Mouse (Mus musculus) MEL (cell line): ENCODE results near the gene Hs3st6. TPM values are rescaled to one million over a fixed set of nuclear protein-coding genes. Genes with fewer than 3 reads are reported as not detected.

Experiments used
- DNase-seq: peaks from one replicate; pipeline ENCODE4 v3.0.0; 2011; ENCODE audit warnings: low read depth, low spot score
- H3K27ac ChIP-seq: 2 replicates; pipeline ENCODE4 v1.5.1; 2012; ENCODE audit warnings: low read depth, mild to moderate bottlenecking, control low read depth, low read length, moderate library complexity; ENCODE audit not compliant: control insufficient read depth
- H3K27me3 ChIP-seq, 2 experiments: fragments of 150-350 bp in 1 of 2; sonication (generic) in 1 of 2; 2 replicates each; pipeline ENCODE4 v1.6.1; 2012; ENCODE audit warnings: low read length in 2 of 2, mild to moderate bottlenecking in 2 of 2, improper control_type of control experiment in 1 of 2, moderate library complexity in 1 of 2; ENCODE audit not compliant: insufficient read depth in 2 of 2, control insufficient read depth in 1 of 2
- H3K36me3 ChIP-seq, 2 experiments: 2 replicates each; pipeline ENCODE4 v1.6.1; 2012 to 2014; ENCODE audit warnings: low read length in 2 of 2, improper control_type of control experiment in 1 of 2, inconsistent platforms in 1 of 2, mild to moderate bottlenecking in 1 of 2; ENCODE audit not compliant: insufficient read depth in 2 of 2, control insufficient read depth in 1 of 2
- H3K4me1 ChIP-seq, 2 experiments: fragments of 150-350 bp in 1 of 2; sonication (generic) in 1 of 2; 2 replicates each; pipeline ENCODE4 v1.6.1; 2012; ENCODE audit warnings: low read length in 2 of 2, improper control_type of control experiment in 1 of 2, mild to moderate bottlenecking in 1 of 2; ENCODE audit not compliant: insufficient read depth in 2 of 2, control insufficient read depth in 1 of 2
- H3K4me3 ChIP-seq, 2 experiments: fragments of 150-350 bp in 1 of 2; sonication (generic) in 1 of 2; 2 replicates each; pipeline ENCODE4 v1.5.1; 2012; ENCODE audit warnings: low read depth in 2 of 2, low read length in 2 of 2, mild to moderate bottlenecking in 2 of 2, moderate library complexity in 2 of 2, control low read depth in 1 of 2, improper control_type of control experiment in 1 of 2; ENCODE audit not compliant: control insufficient read depth in 1 of 2, insufficient read depth in 1 of 2
- H3K79me2 ChIP-seq: 2 replicates; pipeline ENCODE4 v1.6.1; 2012; ENCODE audit warnings: mild to moderate bottlenecking, low read length, moderate library complexity; ENCODE audit not compliant: control insufficient read depth, poor library complexity, insufficient read depth
- H3K9ac ChIP-seq: 2 replicates; pipeline ENCODE4 v1.6.1; 2012; ENCODE audit warnings: low read depth, mild to moderate bottlenecking, control low read depth, low read length, moderate library complexity; ENCODE audit not compliant: control insufficient read depth, poor library complexity, severe bottlenecking
- H3K9me3 ChIP-seq: fragments of 150-350 bp; sonication (generic); replicated peaks from 2 replicates; pipeline ENCODE4 v1.6.1; 2012; ENCODE audit warnings: mild to moderate bottlenecking, low read length, improper control_type of control experiment, moderate library complexity; ENCODE audit not compliant: insufficient read depth
- BHLHE40 ChIP-seq: IDR thresholded peaks from 2 replicates; pipeline ENCODE4 v1.6.1; 2012; ENCODE audit warnings: low read depth, mild to moderate bottlenecking, inconsistent platforms, low read length, improper control_type of control experiment, borderline replicate concordance
- CHD1 ChIP-seq: IDR thresholded peaks from 2 replicates; pipeline ENCODE4 v1.6.1; 2012; ENCODE audit warnings: low read depth, mild to moderate bottlenecking, inconsistent platforms, low read length, improper control_type of control experiment
- CHD2 ChIP-seq: IDR thresholded peaks from 2 replicates; pipeline ENCODE4 v1.6.1; 2011; ENCODE audit warnings: low read length, improper control_type of control experiment
- CTCF ChIP-seq, 3 experiments: IDR thresholded peaks in 2 of 3; conservative IDR thresholded peaks in 1 of 3; 2 replicates each; pipeline ENCODE4 v1.5.1; 2011 to 2012; ENCODE audit warnings: low read length in 3 of 3, low read depth in 2 of 3, mild to moderate bottlenecking in 2 of 3, improper control_type of control experiment in 1 of 3, inconsistent platforms in 1 of 3, mixed read lengths in 1 of 3, moderate library complexity in 1 of 3; ENCODE audit not compliant: control insufficient read depth in 1 of 3, insufficient read depth in 1 of 3, poor library complexity in 1 of 3, severe bottlenecking in 1 of 3
- E2F4 ChIP-seq: IDR thresholded peaks from 2 replicates; pipeline ENCODE4 v1.6.1; 2011; ENCODE audit warnings: low read depth, low read length, improper control_type of control experiment, borderline replicate concordance
- ELF1 ChIP-seq: IDR thresholded peaks from 2 replicates; pipeline ENCODE4 v1.6.1; 2014; ENCODE audit warnings: low read depth, mild to moderate bottlenecking, inconsistent platforms, low read length, improper control_type of control experiment, moderate library complexity
- ETS1 ChIP-seq: IDR thresholded peaks from 2 replicates; pipeline ENCODE4 v1.6.1; 2012; ENCODE audit warnings: low read depth, mild to moderate bottlenecking, inconsistent platforms, low read length, improper control_type of control experiment, moderate library complexity
- GABPA ChIP-seq: IDR thresholded peaks from 2 replicates; pipeline ENCODE4 v1.6.1; 2012; ENCODE audit warnings: low read depth, mild to moderate bottlenecking, inconsistent platforms, low read length, improper control_type of control experiment, moderate library complexity
- GATA1 ChIP-seq: IDR thresholded peaks from 2 replicates; pipeline ENCODE4 v1.6.1; 2011; ENCODE audit warnings: low read depth, low read length, improper control_type of control experiment
- HCFC1 ChIP-seq: IDR thresholded peaks from 2 replicates; pipeline ENCODE4 v1.6.1; 2012; ENCODE audit warnings: low read depth, mild to moderate bottlenecking, inconsistent platforms, low read length, improper control_type of control experiment, moderate library complexity
- JUND ChIP-seq: IDR thresholded peaks from 2 replicates; pipeline ENCODE4 v1.6.1; 2011; ENCODE audit warnings: low read depth, mild to moderate bottlenecking, improper control_type of control experiment, low read length
- KAT2A ChIP-seq: conservative IDR thresholded peaks from 2 replicates; pipeline ENCODE4 v1.6.1; 2012; ENCODE audit warnings: low read depth, low read length, improper control_type of control experiment, inconsistent platforms
- MAFK ChIP-seq: IDR thresholded peaks from 2 replicates; pipeline ENCODE4 v1.6.1; 2011; ENCODE audit warnings: low read depth, mild to moderate bottlenecking, low read length, improper control_type of control experiment, borderline replicate concordance
- MAZ ChIP-seq: IDR thresholded peaks from 2 replicates; pipeline ENCODE4 v1.6.1; 2012; ENCODE audit warnings: low read depth, mild to moderate bottlenecking, inconsistent platforms, low read length, improper control_type of control experiment
- MEF2A ChIP-seq: IDR thresholded peaks from 2 replicates; pipeline ENCODE4 v1.6.1; 2014; ENCODE audit warnings: low read depth, mild to moderate bottlenecking, inconsistent platforms, low read length, improper control_type of control experiment; ENCODE audit not compliant: poor library complexity, insufficient replicate concordance, severe bottlenecking; ENCODE audit errors: extremely low read depth
- MXI1 ChIP-seq: IDR thresholded peaks from 2 replicates; pipeline ENCODE4 v1.6.1; 2011; ENCODE audit warnings: mild to moderate bottlenecking, low read depth, low read length, improper control_type of control experiment
- MYB ChIP-seq: IDR thresholded peaks from 2 replicates; pipeline ENCODE4 v1.6.1; 2011; ENCODE audit warnings: mild to moderate bottlenecking, low read depth, low read length, improper control_type of control experiment
- MYC ChIP-seq: IDR thresholded peaks from 2 replicates; pipeline ENCODE4 v1.6.1; 2011; ENCODE audit warnings: low read depth, mild to moderate bottlenecking, low read length, improper control_type of control experiment, moderate library complexity
- NELFE ChIP-seq: IDR thresholded peaks from 2 replicates; pipeline ENCODE4 v1.6.1; 2011; ENCODE audit warnings: low read depth, low read length, improper control_type of control experiment
- POLR2A ChIP-seq, 2 experiments: IDR thresholded peaks; 2 replicates each; pipeline ENCODE4 v1.6.1; 2011 to 2012; ENCODE audit warnings: low read length in 2 of 2, mild to moderate bottlenecking in 2 of 2, control low read depth in 1 of 2, improper control_type of control experiment in 1 of 2, low read depth in 1 of 2, moderate library complexity in 1 of 2; ENCODE audit not compliant: control insufficient read depth in 1 of 2, insufficient read depth in 1 of 2, poor library complexity in 1 of 2
- POLR2AphosphoS2 ChIP-seq: IDR thresholded peaks from 2 replicates; pipeline ENCODE4 v1.6.1; 2011; ENCODE audit warnings: low read length, improper control_type of control experiment
- POLR2AphosphoS5 ChIP-seq: IDR thresholded peaks from 2 replicates; pipeline ENCODE4 v1.6.1; 2012; ENCODE audit warnings: low read depth, borderline replicate concordance, mild to moderate bottlenecking, inconsistent platforms, low read length, moderate library complexity, mixed read lengths
- RAD21 ChIP-seq: IDR thresholded peaks from 2 replicates; pipeline ENCODE4 v1.6.1; 2011; ENCODE audit warnings: mild to moderate bottlenecking, low read depth, low read length, improper control_type of control experiment
- RCOR1 ChIP-seq: IDR thresholded peaks from 2 replicates; pipeline ENCODE4 v1.6.1; 2012; ENCODE audit warnings: low read depth, mild to moderate bottlenecking, inconsistent platforms, low read length, improper control_type of control experiment
- SIN3A ChIP-seq: IDR thresholded peaks from 2 replicates; pipeline ENCODE4 v1.6.1; 2012; ENCODE audit warnings: low read length, improper control_type of control experiment, inconsistent platforms
- TAL1 ChIP-seq: IDR thresholded peaks from 2 replicates; pipeline ENCODE4 v1.6.1; 2012; ENCODE audit warnings: mild to moderate bottlenecking, inconsistent platforms, low read length, moderate library complexity, mixed read lengths
- TBP ChIP-seq: IDR thresholded peaks from 2 replicates; pipeline ENCODE4 v1.8.0; 2011; ENCODE audit warnings: low read depth, low read length, improper control_type of control experiment
- TCF12 ChIP-seq: IDR thresholded peaks from 2 replicates; pipeline ENCODE4 v1.6.1; 2014; ENCODE audit warnings: low read depth, mild to moderate bottlenecking, inconsistent platforms, low read length, improper control_type of control experiment, moderate library complexity
- UBTF ChIP-seq: IDR thresholded peaks from 2 replicates; pipeline ENCODE4 v1.6.1; 2012; ENCODE audit warnings: low read depth, mild to moderate bottlenecking, inconsistent platforms, low read length, improper control_type of control experiment, moderate library complexity, borderline replicate concordance; ENCODE audit not compliant: insufficient read depth
- USF2 ChIP-seq, 2 experiments: IDR thresholded peaks; 2 replicates each; pipeline ENCODE4 v1.6.1; 2011 to 2012; ENCODE audit warnings: improper control_type of control experiment in 2 of 2, low read length in 2 of 2, borderline replicate concordance in 1 of 2, inconsistent platforms in 1 of 2, low read depth in 1 of 2, mild to moderate bottlenecking in 1 of 2; ENCODE audit not compliant: insufficient read depth in 1 of 2
- ZC3H11A ChIP-seq: IDR thresholded peaks from 2 replicates; pipeline ENCODE4 v1.6.1; 2012; ENCODE audit warnings: low read depth, mild to moderate bottlenecking, inconsistent platforms, low read length, improper control_type of control experiment
- ZKSCAN1 ChIP-seq: IDR thresholded peaks from 2 replicates; pipeline ENCODE4 v1.6.1; 2012; ENCODE audit warnings: low read depth, mild to moderate bottlenecking, inconsistent platforms, low read length, improper control_type of control experiment, moderate library complexity
- ZMIZ1 ChIP-seq: IDR thresholded peaks from 2 replicates; pipeline ENCODE4 v1.6.1; 2012; ENCODE audit warnings: low read depth, mild to moderate bottlenecking, inconsistent platforms, low read length, improper control_type of control experiment, moderate library complexity
- ZNF384 ChIP-seq: IDR thresholded peaks from 2 replicates; pipeline ENCODE4 v1.6.1; 2012; ENCODE audit warnings: low read depth, mild to moderate bottlenecking, inconsistent platforms, low read length, improper control_type of control experiment
- polyA plus RNA-seq, 2 experiments: library from polyadenylated mRNA; stranded (reverse) in 1 of 2; unstranded in 1 of 2; fragments of >175 nt in 1 of 2; fragments of >200 nt in 1 of 2; gene quantifications; 2 replicates each; pipeline versions ENCODE4 v1.2.1 to v1.2.4; 2012; ENCODE audit warnings: low replicate concordance in 2 of 2, low read depth in 1 of 2; ENCODE audit not compliant: insufficient read length in 2 of 2, insufficient read depth in 1 of 2, missing spikeins in 1 of 2
- total RNA-seq: library from RNA; depleted of rRNA; stranded (reverse); fragments of 300-350 nt; gene quantifications from 2 replicates; pipeline ENCODE4 v1.2.3, GENCODE M21; 2012

Hs3st6 gene
- total and polyA plus RNA-seq, 3 experiments, result not detected

GRCm38 (mm10) chr17:24803952-24804951 is 51.5 kb downstream of the Hs3st6 start, which contains the start of gene Meiob:
Gene Meiob, plus strand, starts transcription at chr17:24804289.
- Histone ChIP-seq H3K36me3 (peaks cover 0 to 4% of the 10 kb centered on the region in 2 experiments; a peak in 2 of 4 replicates), H3K9me3 (no peaks in the 10 kb centered on the region), H3K9ac (peak within 1 kb of the TSS; percentile 87), H3K4me3 (peak within 1 kb of the TSS; percentile 79 to 82), H3K27me3 (peaks cover 0 to 3% of the 10 kb centered on the region in 2 experiments; a peak in 2 of 4 replicates), H3K4me1 (peaks cover 0 to 9% of the 10 kb centered on the region in 2 experiments; a peak in 1 of 4 replicates), H3K79me2 (no peaks in the 10 kb centered on the region; the same call in 1 of the 2 replicates), H3K27ac (peak within 1 kb of the TSS; percentile 51)
- peak; percentile 91 for DNase-seq
- TF ChIP-seq HCFC1, result peak; percentile 54; the same call in 1 of the 2 replicates
- no peak for TF ChIP-seq POLR2AphosphoS5
- TF ChIP-seq MYB, result peak; percentile 76
- TF ChIP-seq TCF12, result no peak; the same call in 1 of the 2 replicates
- no peak for TF ChIP-seq ZC3H11A
- peak; percentile 87 for TF ChIP-seq POLR2AphosphoS2
- TF ChIP-seq ZKSCAN1, result no peak
- TF ChIP-seq MXI1, result peak; percentile 99
- no peak for TF ChIP-seq USF2 (IDR thresholded peaks at IDR 0.05; ENCODE audit: borderline replicate concordance in 1 of 2, insufficient read depth in 1 of 2, low read depth in 1 of 2, low read length in 2 of 2)
- peak; percentile 93 for TF ChIP-seq NELFE
- no peak for TF ChIP-seq CHD2
- no peak for TF ChIP-seq GABPA
- TF ChIP-seq MAFK, result no peak
- TF ChIP-seq MAZ, result 0 out of 2 replicates have a peak, but pooled peaks have one; percentile 51
- TF ChIP-seq BHLHE40, result peak; percentile 75
- no peak for TF ChIP-seq E2F4
- TF ChIP-seq JUND, result no peak
- TF ChIP-seq ETS1, result no peak
- TF ChIP-seq MYC, result peak; percentile 96
- TF ChIP-seq RCOR1, result no peak
- peak; percentile 32; the same call in 1 of the 2 replicates for TF ChIP-seq ELF1
- TF ChIP-seq RAD21, result no peak
- no peak for TF ChIP-seq GATA1
- TF ChIP-seq SIN3A, result peak; percentile 87
- peak; percentile 59; the same call in 1 of the 2 replicates for TF ChIP-seq TBP
- TF ChIP-seq TAL1, result no peak
- no peak for TF ChIP-seq ZNF384
- peak; percentile 62 to 90 for TF ChIP-seq POLR2A (IDR thresholded peaks at IDR 0.05; ENCODE audit: control insufficient read depth in 1 of 2, insufficient read depth in 1 of 2, low read depth in 1 of 2, low read length in 2 of 2, poor library complexity in 1 of 2)
- TF ChIP-seq UBTF, result no peak
- TF ChIP-seq CHD1, result no peak
- no peak for TF ChIP-seq MEF2A
- no peak for TF ChIP-seq KAT2A
- TF ChIP-seq ZMIZ1, result peak; percentile 56; the same call in 1 of the 2 replicates
- no peak for TF ChIP-seq CTCF (IDR thresholded peaks at IDR 0.05 in 2 of 3, conservative IDR thresholded peaks at IDR 0.05 in 1 of 3; ENCODE audit: control insufficient read depth in 1 of 3, insufficient read depth in 1 of 3, low read depth in 2 of 3, low read length in 3 of 3, poor library complexity in 1 of 3, severe bottlenecking in 1 of 3)
